Mouse (Mus musculus) intestine, embryonic 14.5 days (tissue): ENCODE measurements around the gene Trappc3. TPM values are rescaled to one million over a fixed set of nuclear protein-coding genes. Genes with fewer than 3 reads are reported as not detected.

ENCODE experiments used
- ATAC-seq: fragments of 200-750 bp; cut with Nextera tagmentation; replicated peaks from 2 replicates; pipeline ENCODE4 v1.8.0; 2017; ENCODE audit warnings: low read depth, moderate number of reproducible peaks, moderate TSS enrichment, moderate library complexity; ENCODE audit not compliant: low FRiP score, low TSS enrichment
- DNase-seq: peaks from one replicate; pipeline ENCODE4 v3.0.0-alpha.2; 2018; ENCODE audit warnings: low spot score
- H3K27ac ChIP-seq: fragments of 300-500 bp; sonication (generic); 2 replicates; pipeline ENCODE4 v1.5.1; 2014; ENCODE audit warnings: low read depth, mild to moderate bottlenecking, control low read depth
- H3K27me3 ChIP-seq: fragments of 300-500 bp; sonication (generic); replicated peaks from 2 replicates; pipeline ENCODE4 v1.6.1; 2014; ENCODE audit warnings: low read length, control low read depth; ENCODE audit not compliant: control insufficient read depth, insufficient read depth
- H3K36me3 ChIP-seq: fragments of 300-500 bp; sonication (generic); 2 replicates; pipeline ENCODE4 v1.6.1; 2014; ENCODE audit warnings: low read length, control low read depth; ENCODE audit not compliant: control insufficient read depth, insufficient read depth
- H3K4me1 ChIP-seq: fragments of 300-500 bp; sonication (generic); replicated peaks from 2 replicates; pipeline ENCODE4 v1.6.1; 2014; ENCODE audit warnings: low read length, control low read depth, mixed read lengths; ENCODE audit not compliant: control insufficient read depth, insufficient read depth
- H3K4me2 ChIP-seq: fragments of 300-500 bp; sonication (generic); 2 replicates; pipeline ENCODE4 v1.6.1; 2014; ENCODE audit warnings: low read length
- H3K4me3 ChIP-seq: fragments of 300-500 bp; sonication (generic); 2 replicates; pipeline ENCODE4 v1.5.1; 2014; ENCODE audit warnings: low read depth, low read length, control low read depth, mixed read lengths
- H3K9ac ChIP-seq: fragments of 300-500 bp; sonication (generic); 2 replicates; pipeline ENCODE4 v1.6.1; 2014; ENCODE audit warnings: mild to moderate bottlenecking, low read length
- H3K9me3 ChIP-seq: fragments of 300-500 bp; sonication (generic); 2 replicates; pipeline ENCODE4 v1.6.1; 2016; ENCODE audit warnings: low read length, control low read depth; ENCODE audit not compliant: control insufficient read depth
- WGBS: fragments of 180-500 bp; shearing (Covaris S2); extraction: QIAGEN DNeasy Blood & Tissue Kit; methylation state at CpG from one replicate; pipeline ENCODE4 v1.1.7; 2014; 5-methylcytosine and 5-hydroxymethylcytosine counted together
- polyA plus RNA-seq: library from polyadenylated mRNA; unstranded; fragments of >200 nt; fragmentation: Nextera tagmentation; extraction: Ambion mirVana; gene quantifications from 2 replicates; pipeline ENCODE4 v1.2.1, GENCODE M21; 2014

Gene Trappc3
- polyA plus RNA-seq, 1 experiment from 2014 or later, result 20.5 TPM

- Histone ChIP-seq H3K36me3 (no peaks in the 10 kb centered on the region), H3K9me3 (no peaks in the 10 kb centered on the region), H3K27ac (no peak overlapping the region), H3K4me1 (peaks cover 10% of the 10 kb centered on the region; the same call in 1 of the 2 replicates), H3K4me3 (no peak overlapping the region), H3K9ac (no peak overlapping the region), H3K27me3 (peaks cover 11% of the 10 kb centered on the region), H3K4me2 (no peak overlapping the region)
- 62% methylated on average over 9 of the region's 9 CpGs for WGBS
- DNase-seq, result no peak
- ATAC-seq, result no peak
These were observed 19.6 kb downstream of the Trappc3 start for GRCm38 (mm10) chr4:126281706-126282105.

GRCm38 (mm10) chr4:126283582-126283981, 21.5 kb downstream of the Trappc3 start:
- Histone ChIP-seq H3K27me3 (peaks cover 28% of the 10 kb centered on the region), H3K9ac (no peak overlapping the region), H3K4me1 (peaks cover 8% of the 10 kb centered on the region; the same call in 1 of the 2 replicates), H3K27ac (no peak overlapping the region), H3K36me3 (no peaks in the 10 kb centered on the region), H3K4me3 (no peak overlapping the region), H3K4me2 (no peak overlapping the region), H3K9me3 (no peaks in the 10 kb centered on the region)
- no peak for DNase-seq
- WGBS, result 84% methylated on average over 8 of the region's 8 CpGs
- ATAC-seq, result no peak

- H3K27me3 ChIP-seq, result peaks cover 36% of the 10 kb centered on the region
- ATAC-seq (peak; percentile 56), DNase-seq (peak; percentile 62)
- H3K9ac ChIP-seq, result peak within 1 kb of the TSS; percentile 27; the same call in 1 of the 2 replicates
- H3K36me3 ChIP-seq, result no peaks in the 10 kb centered on the region
- no peaks in the 10 kb centered on the region for H3K9me3 ChIP-seq
- 0 out of 2 replicates have a peak, but pooled peaks cover 5% of the 10 kb centered on the region for H3K4me1 ChIP-seq
- H3K4me2 ChIP-seq, result peak within 1 kb of the TSS; percentile 57
- H3K27ac ChIP-seq, result no peak within 1 kb of the TSS
- WGBS, result 2% methylated on average over 36 of the region's 42 CpGs
- H3K4me3 ChIP-seq, result peak within 1 kb of the TSS; percentile 41
These were observed 24.4 kb downstream of the Trappc3 start, which contains the start of gene Col8a2 for GRCm38 (mm10) chr4:126286492-126286891. Col8a2 (plus strand) TSS chr4:126286793.

- Histone ChIP-seq H3K27me3 (peaks cover 36% of the 10 kb centered on the region), H3K4me2 (peak overlapping the region; percentile 57), H3K36me3 (no peaks in the 10 kb centered on the region), H3K27ac (no peak overlapping the region), H3K4me3 (peak overlapping the region; percentile 41), H3K9ac (no peak overlapping the region), H3K4me1 (0 out of 2 replicates have a peak, but pooled peaks cover 5% of the 10 kb centered on the region), H3K9me3 (no peaks in the 10 kb centered on the region)
- 26% methylated on average over 11 of the region's 11 CpGs for WGBS
- DNase-seq (no peak), ATAC-seq (no peak)
These were observed 25.3 kb downstream of the Trappc3 start for GRCm38 (mm10) chr4:126287302-126287995.

GRCm38 (mm10) chr4:126288085-126288666, 26.1 kb downstream of the Trappc3 start:
- H3K4me1 ChIP-seq, result 0 out of 2 replicates have a peak, but pooled peaks cover 5% of the 10 kb centered on the region
- H3K4me3 ChIP-seq, result no peak overlapping the region
- WGBS, result 34% methylated on average over 17 of the region's 17 CpGs
- H3K27me3 ChIP-seq, result peaks cover 36% of the 10 kb centered on the region
- H3K27ac ChIP-seq, result peak overlapping the region; percentile 40; the same call in 1 of the 2 replicates
- no peaks in the 10 kb centered on the region for H3K9me3 ChIP-seq
- H3K36me3 ChIP-seq, result no peaks in the 10 kb centered on the region
- DNase-seq (no peak), ATAC-seq (no peak)
- H3K4me2 ChIP-seq, result peak overlapping the region; percentile 57
- H3K9ac ChIP-seq, result no peak overlapping the region

- no peak for ATAC-seq
- 86% methylated on average over 8 of the region's 8 CpGs for WGBS
- no peak overlapping the region for H3K4me3 ChIP-seq
- 0 out of 2 replicates have a peak, but pooled peaks cover 5% of the 10 kb centered on the region for H3K4me1 ChIP-seq
- DNase-seq, result no peak
- H3K4me2 ChIP-seq, result no peak overlapping the region
- H3K27ac ChIP-seq, result no peak overlapping the region
- H3K9ac ChIP-seq, result no peak overlapping the region
- peaks cover 36% of the 10 kb centered on the region for H3K27me3 ChIP-seq
- H3K36me3 ChIP-seq, result no peaks in the 10 kb centered on the region
- no peaks in the 10 kb centered on the region for H3K9me3 ChIP-seq
These were observed 28.2 kb downstream of the Trappc3 start for GRCm38 (mm10) chr4:126290314-126290713.

GRCm38 (mm10) chr4:126291196-126291595, 29.1 kb downstream of the Trappc3 start:
- Histone ChIP-seq H3K9me3 (no peaks in the 10 kb centered on the region), H3K4me2 (no peak overlapping the region)
- no peak for ATAC-seq

GRCm38 (mm10) chr4:126295152-126295551, 33.0 kb downstream of the Trappc3 start:
- Histone ChIP-seq H3K9me3 (no peaks in the 10 kb centered on the region), H3K4me1 (peaks cover 10% of the 10 kb centered on the region; the same call in 1 of the 2 replicates), H3K27ac (no peak overlapping the region), H3K36me3 (no peaks in the 10 kb centered on the region), H3K4me2 (no peak overlapping the region), H3K4me3 (no peak overlapping the region), H3K9ac (no peak overlapping the region), H3K27me3 (peaks cover 24% of the 10 kb centered on the region)
- no peak for DNase-seq
- no peak for ATAC-seq
- 70% methylated on average over 6 of the region's 6 CpGs for WGBS

More at GRCm38 (mm10) chr4:126291196-126291595, 29.1 kb downstream of the Trappc3 start:
- H3K27me3 ChIP-seq, result peaks cover 38% of the 10 kb centered on the region
- peaks cover 6% of the 10 kb centered on the region; the same call in 1 of the 2 replicates for H3K4me1 ChIP-seq
- H3K9ac ChIP-seq, result no peak overlapping the region
- H3K4me3 ChIP-seq, result no peak overlapping the region
- no peaks in the 10 kb centered on the region for H3K36me3 ChIP-seq
- H3K27ac ChIP-seq, result no peak overlapping the region
- 20% methylated on average over 13 of the region's 13 CpGs for WGBS
- no peak for DNase-seq
